11 mouse cellular contexts compared by ENCODE assay signal in genomic region chr2:26508661-26509060, GRCm38 (mm10). TPM values are rescaled to one million over a fixed set of nuclear protein-coding genes. Genes with fewer than 3 reads are reported as not detected.
DNase-seq lines count a peak whose midpoint lies in the region; ATAC-seq lines count a peak whose summit lies in the region.
"Had no signal": no experiment of that assay in that cellular context is flagged by ENCODE, and none has a peak within 500 bp of the region (broad histone marks: within the 10 kb centered on the region; RNA-seq: fewer than 3 reads in every experiment).

No protein-coding gene starts in this region.

- no peaks in the 10 kb centered on the region for H3K9me3 ChIP-seq in forebrain, embryonic 14.5 days (replicated peaks; ENCODE audit: control insufficient read depth, low read length)
- no peaks in the 10 kb centered on the region for H3K9me3 ChIP-seq in forebrain, embryonic 16.5 days (ENCODE audit: control insufficient read depth, low read length)
- H3K9me3 ChIP-seq in kidney, embryonic 14.5 days (ENCODE audit: control insufficient read depth, low read length) = no peaks in the 10 kb centered on the region
- H3K9me3 ChIP-seq in intestine, embryonic 15.5 days = no peaks in the 10 kb centered on the region
- H3K9me3 ChIP-seq: neural tube, embryonic 12.5 days had no signal

- no peak for DNase-seq in forebrain, embryonic 14.5 days (ENCODE audit: low spot score)
- no peak for DNase-seq in kidney, adult 9 months
- DNase-seq in 3T3-L1 (ENCODE audit: low read depth, low spot score) = peak; percentile 35
- no peak for DNase-seq in natural killer cell, adult 2 months (ENCODE audit: low spot score in 2 of 2)
- DNase-seq in left cerebral cortex, adult 18-20 months (ENCODE audit: low spot score in 2 of 2) = no peak
- DNase-seq: cerebellum, adult 9-11 months; kidney, postnatal 36 days had no signal

- H3K27ac ChIP-seq in forebrain, embryonic 14.5 days (ENCODE audit: low read depth, low read length) = no peak overlapping the region
- no peak overlapping the region for H3K27ac ChIP-seq in forebrain, embryonic 16.5 days (ENCODE audit: low read length)
- H3K27ac ChIP-seq in kidney, embryonic 14.5 days (ENCODE audit: low read depth, low read length) = peak overlapping the region; percentile 96
- H3K27ac ChIP-seq in intestine, embryonic 15.5 days = peak overlapping the region; percentile 88

- H3K36me3 ChIP-seq in forebrain, embryonic 14.5 days (ENCODE audit: control insufficient read depth, insufficient read depth, low read length) = no peaks in the 10 kb centered on the region
- H3K36me3 ChIP-seq in forebrain, embryonic 16.5 days (ENCODE audit: control insufficient read depth, insufficient read depth) = no peaks in the 10 kb centered on the region
- no peaks in the 10 kb centered on the region for H3K36me3 ChIP-seq in kidney, embryonic 14.5 days (ENCODE audit: control insufficient read depth, insufficient read depth, low read length)
- no peaks in the 10 kb centered on the region for H3K36me3 ChIP-seq in intestine, embryonic 15.5 days
- H3K36me3 ChIP-seq: neural tube, embryonic 12.5 days had no signal

- H3K4me3 ChIP-seq in forebrain, embryonic 14.5 days (ENCODE audit: low read depth, low read length) = no peak overlapping the region
- no peak overlapping the region for H3K4me3 ChIP-seq in forebrain, embryonic 16.5 days (replicated peaks; ENCODE audit: low read length)
- no peak overlapping the region for H3K4me3 ChIP-seq in kidney, embryonic 14.5 days (ENCODE audit: low read length)
- no peak overlapping the region for H3K4me3 ChIP-seq in intestine, embryonic 15.5 days (replicated peaks)
- H3K4me3 ChIP-seq: neural tube, embryonic 12.5 days had no signal

- H3K4me2 ChIP-seq in forebrain, embryonic 14.5 days (ENCODE audit: low read length) = no peak overlapping the region
- no peak overlapping the region for H3K4me2 ChIP-seq in forebrain, embryonic 16.5 days (ENCODE audit: low read length)
- H3K4me2 ChIP-seq in kidney, embryonic 14.5 days (replicated peaks; ENCODE audit: low read depth, low read length) = no peak overlapping the region; the same call in 1 of the 2 replicates
- H3K4me2 ChIP-seq in intestine, embryonic 15.5 days (replicated peaks) = 0 out of 2 replicates have a peak overlapping the region, but pooled peaks have one; percentile 1
- H3K4me2 ChIP-seq: neural tube, embryonic 12.5 days had no signal

- ATAC-seq in forebrain, embryonic 14.5 days = no peak
- no peak for ATAC-seq in forebrain, embryonic 16.5 days
- ATAC-seq in kidney, embryonic 14.5 days (ENCODE audit: low FRiP score, low TSS enrichment) = no peak
- ATAC-seq in intestine, embryonic 15.5 days = no peak

- 84% methylated on average over 5 of the region's 5 CpGs for WGBS in forebrain, embryonic 14.5 days
- 81% methylated on average over 5 of the region's 5 CpGs for WGBS in forebrain, embryonic 16.5 days
- 62% methylated on average over 5 of the region's 5 CpGs for WGBS in kidney, embryonic 14.5 days
- 68% methylated on average over 5 of the region's 5 CpGs for WGBS in intestine, embryonic 15.5 days

- 0 out of 2 replicates have a peak overlapping the region, but pooled peaks have one; percentile 5 for H3K9ac ChIP-seq in forebrain, embryonic 14.5 days (ENCODE audit: low read length)
- no peak overlapping the region for H3K9ac ChIP-seq in forebrain, embryonic 16.5 days (replicated peaks; ENCODE audit: low read depth, low read length)
- no peak overlapping the region for H3K9ac ChIP-seq in kidney, embryonic 14.5 days (ENCODE audit: low read depth, low read length)
- H3K9ac ChIP-seq in intestine, embryonic 15.5 days = no peak overlapping the region
- H3K9ac ChIP-seq: neural tube, embryonic 12.5 days had no signal

- peaks cover 12% of the 10 kb centered on the region for H3K4me1 ChIP-seq in forebrain, embryonic 14.5 days (ENCODE audit: control insufficient read depth, insufficient read depth, low read length)
- H3K4me1 ChIP-seq in forebrain, embryonic 16.5 days (replicated peaks; ENCODE audit: control insufficient read depth, insufficient read depth, low read length) = peaks cover 24% of the 10 kb centered on the region
- H3K4me1 ChIP-seq in kidney, embryonic 14.5 days (ENCODE audit: control insufficient read depth, insufficient read depth, low read length) = peaks cover 40% of the 10 kb centered on the region
- H3K4me1 ChIP-seq in intestine, embryonic 15.5 days (replicated peaks) = peaks cover 41% of the 10 kb centered on the region

- no peaks in the 10 kb centered on the region for H3K27me3 ChIP-seq in forebrain, embryonic 14.5 days (replicated peaks; ENCODE audit: control insufficient read depth, insufficient read depth, low read length)
- no peaks in the 10 kb centered on the region for H3K27me3 ChIP-seq in forebrain, embryonic 16.5 days (replicated peaks; ENCODE audit: control insufficient read depth, insufficient read depth, low read length)
- H3K27me3 ChIP-seq in kidney, embryonic 14.5 days (ENCODE audit: control insufficient read depth, insufficient read depth, low read length) = no peaks in the 10 kb centered on the region
- no peaks in the 10 kb centered on the region for H3K27me3 ChIP-seq in intestine, embryonic 15.5 days (replicated peaks)

RNA-seq across cellular contexts. Expression of gene Notch1, which starts 7.8 kb away (rescaled TPM):
- 30.3 and 32.3 TPM in 2 replicates for polyA plus RNA-seq in forebrain, embryonic 14.5 days (2014; fragmentation: Nextera tagmentation; extraction: Ambion mirVana)
- polyA plus RNA-seq in forebrain, embryonic 16.5 days (2015; fragmentation: Nextera tagmentation; extraction: Ambion mirVana) = 20.2 and 23.6 TPM in 2 replicates
- 33.4 and 45.1 TPM in 2 replicates for polyA plus RNA-seq in kidney, embryonic 14.5 days (2014; fragmentation: Nextera tagmentation; extraction: Ambion mirVana)
- 11.3 and 12.2 TPM in 2 replicates for polyA plus RNA-seq in intestine, embryonic 15.5 days (2015; fragmentation: Nextera tagmentation; extraction: Ambion mirVana)
- total RNA-seq in left cerebral cortex, adult 18-20 months (2021) = 10 to 100 TPM; 17.8 to 19.1 TPM

Comparison
In these comparisons a context has a peak if more than half of its experiments do, and no peak if none do; other contexts are left out.
1. H3K27ac ChIP-seq: peak in kidney, embryonic 14.5 days (single experiment) and intestine, embryonic 15.5 days (single experiment); none in forebrain, embryonic 14.5 days (single experiment) and forebrain, embryonic 16.5 days (single experiment).